Mouse (Mus musculus): Measurements from ENCODE around the gene 2510039O18Rik. TPM values are rescaled to one million over a fixed set of nuclear protein-coding genes. Genes with fewer than 3 reads are reported as not detected.
A peak's percentile ranks its signal among the peaks of the same experiment; 100 is the strongest.

2510039O18Rik gene
- polyA plus RNA-seq, 1 experiment from 2014 or later, result 16.5 TPM

DNA sequence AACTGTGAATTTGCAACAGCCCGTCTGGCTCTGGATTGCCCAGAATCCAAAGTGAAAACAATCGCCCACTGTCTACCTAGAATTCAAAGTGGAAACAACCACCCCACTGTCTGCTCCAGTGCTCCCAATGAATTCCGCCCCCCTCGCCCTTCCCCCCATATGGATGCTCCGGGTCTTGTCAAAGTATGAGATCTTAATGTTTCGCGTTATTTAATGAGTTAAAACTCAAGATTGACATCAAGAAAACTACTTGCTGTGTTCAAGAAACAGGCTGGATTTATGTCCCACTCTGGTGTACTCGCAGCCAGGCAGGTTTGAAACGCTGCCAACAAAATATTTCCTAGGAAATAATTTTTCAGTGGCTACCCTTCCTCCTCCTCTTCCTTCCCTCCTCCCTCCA lies 584 bp upstream of the 2510039O18Rik start:
- Histone ChIP-seq H3K9me3 (replicated peaks; ENCODE audit: control insufficient read depth, low read length) (no peaks in the 10 kb centered on the region), H3K4me2 (peak overlapping the region; percentile 100; the same call in 1 of the 2 replicates), H3K4me3 (ENCODE audit: low read depth, low read length) (no peak overlapping the region), H3K4me1 (ENCODE audit: control insufficient read depth, insufficient read depth, low read length) (peaks cover 15% of the 10 kb centered on the region), H3K9ac (ENCODE audit: low read depth, low read length) (no peak overlapping the region), H3K36me3 (ENCODE audit: control insufficient read depth, insufficient read depth, low read length) (peaks cover 7% of the 10 kb centered on the region), H3K27ac (ENCODE audit: low read depth, low read length) (no peak overlapping the region), H3K27me3 (ENCODE audit: control insufficient read depth, insufficient read depth, low read length) (no peaks in the 10 kb centered on the region)
- no peak for ATAC-seq (replicated peaks; ENCODE audit: insufficient number of reproducible peaks, low FRiP score, low TSS enrichment)
- WGBS (ENCODE audit: insufficient replicate concordance), result 66% methylated on average over 9 of the region's 9 CpGs

DNA sequence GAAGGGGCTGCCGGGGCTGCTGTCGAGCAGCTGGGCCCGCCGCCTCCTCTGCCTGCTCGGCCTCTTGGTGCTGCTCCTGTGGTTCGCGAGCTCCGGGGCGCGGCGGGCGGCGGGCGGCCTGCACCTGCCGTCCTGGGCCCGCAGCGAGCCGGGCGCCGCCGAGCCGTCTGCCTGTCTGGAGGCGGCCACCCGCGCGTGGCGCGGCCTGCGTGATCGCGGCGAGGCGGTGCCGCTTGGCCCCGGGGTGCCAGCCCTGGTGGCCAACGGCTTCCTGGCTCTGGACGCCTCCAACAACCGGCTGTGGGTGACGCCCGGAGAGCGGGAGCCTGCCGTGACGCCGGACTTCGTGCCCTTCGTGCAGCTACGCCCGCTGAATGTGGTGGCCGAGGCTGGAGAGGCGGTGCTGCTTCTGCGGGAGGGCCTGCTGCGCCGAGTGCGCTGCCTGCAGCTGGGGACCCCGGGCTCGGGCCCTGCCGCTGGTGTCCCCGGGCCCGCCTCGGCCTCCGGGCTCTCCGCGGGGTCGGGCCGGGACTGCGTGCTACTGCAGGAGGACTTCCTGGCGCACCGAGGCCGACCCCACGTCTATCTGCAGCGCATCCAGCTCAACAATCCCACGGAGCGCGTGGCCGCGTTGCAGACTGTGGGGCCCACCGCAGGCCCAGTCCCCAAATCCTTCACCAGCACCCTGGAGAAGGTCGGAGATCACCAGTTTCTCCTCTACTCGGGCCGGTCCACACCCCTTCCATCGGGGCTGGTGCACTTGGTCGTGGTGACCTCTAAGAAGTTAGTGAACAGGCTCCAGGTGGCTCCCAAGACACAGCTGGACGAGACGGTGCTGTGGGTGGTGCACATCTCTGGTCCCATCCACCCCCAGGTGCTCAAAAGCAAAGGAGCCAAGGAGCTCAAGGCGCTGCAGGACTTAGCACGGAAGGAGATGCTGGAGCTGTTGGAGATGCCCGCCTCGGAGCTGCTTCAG lies 638 bp downstream of the 2510039O18Rik start:
- WGBS (ENCODE audit: insufficient replicate concordance), result 6% methylated on average over 77 of the region's 88 CpGs
- Histone ChIP-seq H3K27me3 (ENCODE audit: control insufficient read depth, insufficient read depth, low read length) (no peaks in the 10 kb centered on the region), H3K9ac (ENCODE audit: low read depth, low read length) (peak overlapping the region; percentile 70), H3K4me2 (peak overlapping the region; percentile 100), H3K27ac (ENCODE audit: low read depth, low read length) (peak overlapping the region; percentile 47), H3K36me3 (ENCODE audit: control insufficient read depth, insufficient read depth, low read length) (peaks cover 18% of the 10 kb centered on the region), H3K4me3 (ENCODE audit: low read depth, low read length) (peak overlapping the region; percentile 96), H3K9me3 (replicated peaks; ENCODE audit: control insufficient read depth, low read length) (no peaks in the 10 kb centered on the region), H3K4me1 (ENCODE audit: control insufficient read depth, insufficient read depth, low read length) (peaks cover 11% of the 10 kb centered on the region)
- ATAC-seq (replicated peaks; ENCODE audit: insufficient number of reproducible peaks, low FRiP score, low TSS enrichment), result peak; percentile 43

DNA sequence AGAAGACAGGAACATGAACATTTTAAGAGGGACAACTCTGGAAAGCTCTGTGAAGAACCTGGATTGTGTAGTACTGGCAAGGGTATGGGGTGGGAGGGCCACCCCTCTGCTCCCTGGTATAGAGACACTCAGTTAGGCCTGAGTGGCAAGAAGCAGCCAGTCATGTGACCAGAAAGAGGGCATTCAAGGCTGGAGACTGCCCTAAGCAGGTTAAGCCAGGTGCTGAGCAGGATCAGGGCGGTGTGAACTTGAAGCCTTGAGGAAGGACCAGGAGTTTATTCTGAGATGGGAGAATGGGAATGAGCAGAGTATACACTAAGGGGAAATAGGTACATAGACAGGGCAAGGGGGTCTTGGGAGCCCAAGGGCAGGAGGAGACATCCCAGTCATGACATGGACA lies 2.3 kb downstream of the 2510039O18Rik start:
- peaks cover 18% of the 10 kb centered on the region for H3K36me3 ChIP-seq (ENCODE audit: control insufficient read depth, insufficient read depth, low read length)
- H3K9ac ChIP-seq (ENCODE audit: low read depth, low read length), result no peak overlapping the region
- H3K4me2 ChIP-seq, result no peak overlapping the region
- WGBS (ENCODE audit: insufficient replicate concordance), result 93% methylated on average over 1 of the region's 1 CpGs
- no peaks in the 10 kb centered on the region for H3K9me3 ChIP-seq (replicated peaks; ENCODE audit: control insufficient read depth, low read length)
- H3K27ac ChIP-seq (ENCODE audit: low read depth, low read length), result no peak overlapping the region
- H3K27me3 ChIP-seq (ENCODE audit: control insufficient read depth, insufficient read depth, low read length), result no peaks in the 10 kb centered on the region
- H3K4me1 ChIP-seq (ENCODE audit: control insufficient read depth, insufficient read depth, low read length), result peaks cover 11% of the 10 kb centered on the region
- no peak for ATAC-seq (replicated peaks; ENCODE audit: insufficient number of reproducible peaks, low FRiP score, low TSS enrichment)
- H3K4me3 ChIP-seq (ENCODE audit: low read depth, low read length), result no peak overlapping the region

DNA sequence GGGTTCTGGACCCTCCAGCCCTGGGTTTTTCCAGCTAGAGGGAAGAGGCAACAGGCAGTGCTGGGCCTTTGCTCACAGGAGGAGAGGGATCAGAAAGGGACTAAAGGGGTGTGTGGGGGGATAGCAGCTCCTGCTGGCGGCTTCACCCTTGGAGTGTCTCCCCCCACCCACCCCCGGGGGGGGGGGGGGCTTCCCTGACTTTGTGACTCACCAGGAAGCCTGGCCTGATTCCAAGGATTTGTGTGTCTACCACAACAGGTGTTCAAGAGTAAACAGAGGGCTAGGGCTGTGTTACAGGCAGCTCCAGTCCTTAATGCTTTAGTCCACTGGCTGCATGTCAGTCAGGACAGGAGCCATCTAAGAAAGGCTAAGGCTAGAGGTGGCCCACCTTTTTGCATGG lies 6.8 kb downstream of the 2510039O18Rik start:
- Histone ChIP-seq H3K27me3 (ENCODE audit: control insufficient read depth, insufficient read depth, low read length) (no peaks in the 10 kb centered on the region), H3K4me2 (no peak overlapping the region), H3K36me3 (ENCODE audit: control insufficient read depth, insufficient read depth, low read length) (peaks cover 18% of the 10 kb centered on the region), H3K4me1 (ENCODE audit: control insufficient read depth, insufficient read depth, low read length) (no peaks in the 10 kb centered on the region; the same call in 1 of the 2 replicates), H3K9ac (ENCODE audit: low read depth, low read length) (no peak overlapping the region), H3K4me3 (ENCODE audit: low read depth, low read length) (no peak overlapping the region), H3K27ac (ENCODE audit: low read depth, low read length) (no peak overlapping the region), H3K9me3 (replicated peaks; ENCODE audit: control insufficient read depth, low read length) (no peaks in the 10 kb centered on the region)
- 68% methylated on average over 2 of the region's 2 CpGs for WGBS (ENCODE audit: insufficient replicate concordance)
- ATAC-seq (replicated peaks; ENCODE audit: insufficient number of reproducible peaks, low FRiP score, low TSS enrichment), result no peak

DNA sequence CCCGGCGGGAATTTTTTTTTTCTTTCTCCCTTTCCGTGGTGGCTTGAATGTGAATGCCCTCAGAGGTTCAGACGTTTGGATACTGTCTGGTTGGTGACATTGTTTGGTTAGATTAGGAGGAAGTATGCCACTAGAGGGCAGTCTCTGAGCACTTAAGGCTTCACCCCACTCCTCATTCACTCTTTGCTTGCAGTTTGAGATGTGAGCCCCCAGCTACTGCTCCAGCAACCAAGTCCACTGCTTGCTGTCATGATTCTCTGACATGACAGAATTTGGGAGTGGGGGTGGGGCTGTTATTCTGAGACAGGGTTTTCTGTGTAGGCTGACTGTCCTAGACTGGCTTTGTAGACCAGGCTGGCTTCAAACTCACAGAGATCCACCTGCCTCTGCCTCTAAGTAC lies 12.9 kb downstream of the 2510039O18Rik start:
- H3K27me3 ChIP-seq (ENCODE audit: control insufficient read depth, insufficient read depth, low read length), result no peaks in the 10 kb centered on the region
- H3K4me3 ChIP-seq (ENCODE audit: low read depth, low read length), result no peak overlapping the region
- H3K9ac ChIP-seq (ENCODE audit: low read depth, low read length), result no peak overlapping the region
- H3K36me3 ChIP-seq (ENCODE audit: control insufficient read depth, insufficient read depth, low read length), result no peaks in the 10 kb centered on the region
- no peak overlapping the region for H3K27ac ChIP-seq (ENCODE audit: low read depth, low read length)
- WGBS (ENCODE audit: insufficient replicate concordance), result 2% methylated on average over 4 of the region's 4 CpGs
- no peaks in the 10 kb centered on the region for H3K9me3 ChIP-seq (replicated peaks; ENCODE audit: control insufficient read depth, low read length)
- no peak overlapping the region for H3K4me2 ChIP-seq
- H3K4me1 ChIP-seq (ENCODE audit: control insufficient read depth, insufficient read depth, low read length), result no peaks in the 10 kb centered on the region
- ATAC-seq (replicated peaks; ENCODE audit: insufficient number of reproducible peaks, low FRiP score, low TSS enrichment), result no peak

DNA sequence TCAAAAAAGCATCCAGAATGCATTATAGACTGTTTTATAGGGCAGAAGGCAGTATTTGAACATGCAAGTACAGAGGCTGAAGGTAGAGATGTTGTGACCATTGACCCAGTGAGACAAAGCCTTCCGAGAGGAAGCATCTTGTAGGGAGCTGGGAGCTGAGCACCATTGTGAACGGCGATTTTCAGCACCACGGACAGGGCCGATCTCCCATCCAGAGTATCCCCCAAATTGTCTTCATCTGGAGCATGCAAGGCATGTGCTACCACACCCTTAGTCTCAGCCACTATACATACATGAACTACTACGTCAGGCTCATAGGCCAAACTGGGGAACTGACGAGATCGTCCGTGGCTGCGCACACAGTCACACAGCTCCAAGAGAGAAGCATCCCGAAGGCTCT lies 16.4 kb downstream of the 2510039O18Rik start:
- Histone ChIP-seq H3K36me3 (ENCODE audit: control insufficient read depth, insufficient read depth, low read length) (no peaks in the 10 kb centered on the region), H3K9ac (ENCODE audit: low read depth, low read length) (no peak overlapping the region), H3K4me2 (no peak overlapping the region), H3K27ac (ENCODE audit: low read depth, low read length) (no peak overlapping the region), H3K4me3 (ENCODE audit: low read depth, low read length) (no peak overlapping the region), H3K27me3 (ENCODE audit: control insufficient read depth, insufficient read depth, low read length) (0 out of 2 replicates have a peak, but pooled peaks cover 3% of the 10 kb centered on the region), H3K4me1 (ENCODE audit: control insufficient read depth, insufficient read depth, low read length) (peaks cover 2% of the 10 kb centered on the region), H3K9me3 (replicated peaks; ENCODE audit: control insufficient read depth, low read length) (no peaks in the 10 kb centered on the region)
- WGBS (ENCODE audit: insufficient replicate concordance), result 39% methylated on average over 11 of the region's 11 CpGs
- ATAC-seq (replicated peaks; ENCODE audit: insufficient number of reproducible peaks, low FRiP score, low TSS enrichment), result no peak

DNA sequence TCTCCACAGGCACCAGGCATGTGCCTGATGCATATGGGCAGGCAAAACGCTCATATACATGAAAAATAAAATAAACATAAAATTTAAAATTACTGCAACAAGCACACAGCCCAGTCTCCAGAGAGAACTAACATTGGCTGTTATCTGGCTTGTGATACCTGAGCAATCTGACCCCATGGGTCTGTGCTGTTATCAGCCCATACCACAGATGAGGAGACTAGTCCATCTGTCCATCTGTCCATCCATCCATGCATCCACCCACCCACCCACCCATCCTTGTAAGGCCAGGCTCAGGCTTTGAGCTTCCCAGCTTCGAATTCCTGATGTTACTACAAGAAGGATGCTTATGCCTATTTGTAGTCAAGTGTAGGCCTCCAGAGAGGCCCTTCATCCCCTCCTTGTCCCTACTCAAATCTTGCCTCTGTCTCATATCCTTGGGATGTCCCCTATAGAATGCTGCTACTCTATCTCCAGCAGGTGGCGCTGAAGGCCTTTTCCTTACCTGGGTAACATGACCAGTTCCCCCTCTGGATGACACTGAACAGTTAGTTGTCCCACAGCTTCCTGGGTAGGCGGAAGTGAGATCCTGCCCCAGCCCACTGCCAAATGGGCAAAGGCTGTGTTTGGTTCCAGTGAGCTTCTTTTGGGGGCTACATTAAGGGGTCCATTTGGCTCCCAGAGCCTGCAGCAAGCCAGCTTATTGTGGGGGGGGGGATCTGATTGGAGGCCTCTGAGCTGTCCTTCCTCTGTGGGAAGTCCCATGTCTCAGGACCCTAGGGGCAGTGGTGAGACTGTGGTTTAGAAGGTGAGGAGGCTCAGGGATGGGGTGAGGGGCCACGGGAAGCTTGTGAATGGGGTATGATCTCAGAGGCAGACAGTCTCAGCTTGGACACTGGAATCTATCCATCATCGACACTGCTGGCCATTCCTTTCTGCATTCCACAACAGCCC lies 19.5 kb downstream of the 2510039O18Rik start:
- Histone ChIP-seq H3K27me3 (ENCODE audit: control insufficient read depth, insufficient read depth, low read length) (0 out of 2 replicates have a peak, but pooled peaks cover 6% of the 10 kb centered on the region), H3K36me3 (ENCODE audit: control insufficient read depth, insufficient read depth, low read length) (no peaks in the 10 kb centered on the region), H3K27ac (ENCODE audit: low read depth, low read length) (no peak overlapping the region), H3K4me1 (ENCODE audit: control insufficient read depth, insufficient read depth, low read length) (peaks cover 7% of the 10 kb centered on the region), H3K4me3 (ENCODE audit: low read depth, low read length) (no peak overlapping the region), H3K9ac (ENCODE audit: low read depth, low read length) (no peak overlapping the region), H3K4me2 (no peak overlapping the region), H3K9me3 (replicated peaks; ENCODE audit: control insufficient read depth, low read length) (no peaks in the 10 kb centered on the region)
- 26% methylated on average over 6 of the region's 6 CpGs for WGBS (ENCODE audit: insufficient replicate concordance)
- peak; percentile 53 for ATAC-seq (replicated peaks; ENCODE audit: insufficient number of reproducible peaks, low FRiP score, low TSS enrichment)

DNA sequence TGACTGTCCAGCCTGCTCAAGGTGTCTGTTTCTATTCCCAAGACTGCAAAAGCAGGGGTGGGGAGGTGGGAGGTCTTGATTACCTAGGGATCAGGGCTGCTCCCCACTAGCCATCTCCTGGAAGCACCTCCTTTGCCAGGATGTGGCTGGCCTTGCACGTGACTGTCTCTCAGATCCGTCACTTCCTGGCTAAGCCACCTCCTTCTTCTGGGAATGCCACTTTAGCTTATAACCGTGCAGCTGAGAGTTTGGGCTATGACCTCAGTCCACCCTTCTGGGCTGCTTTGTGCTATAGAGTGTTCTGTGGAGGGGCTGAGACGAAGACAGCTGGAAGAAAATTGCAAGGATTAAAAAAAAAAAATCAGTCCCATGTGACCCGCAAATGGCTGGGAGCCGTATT lies 22.1 kb downstream of the 2510039O18Rik start:
- Histone ChIP-seq H3K4me1 (ENCODE audit: control insufficient read depth, insufficient read depth, low read length) (peaks cover 10% of the 10 kb centered on the region), H3K27me3 (ENCODE audit: control insufficient read depth, insufficient read depth, low read length) (0 out of 2 replicates have a peak, but pooled peaks cover 14% of the 10 kb centered on the region), H3K9me3 (replicated peaks; ENCODE audit: control insufficient read depth, low read length) (no peaks in the 10 kb centered on the region), H3K4me2 (no peak overlapping the region; the same call in none of the 2 replicates), H3K27ac (ENCODE audit: low read depth, low read length) (peak overlapping the region; percentile 84), H3K9ac (ENCODE audit: low read depth, low read length) (no peak overlapping the region; the same call in 1 of the 2 replicates), H3K36me3 (ENCODE audit: control insufficient read depth, insufficient read depth, low read length) (no peaks in the 10 kb centered on the region), H3K4me3 (ENCODE audit: low read depth, low read length) (no peak overlapping the region)
- 52% methylated on average over 6 of the region's 6 CpGs for WGBS (ENCODE audit: insufficient replicate concordance)
- no peak for ATAC-seq (replicated peaks; ENCODE audit: insufficient number of reproducible peaks, low FRiP score, low TSS enrichment)

All from heart, embryonic 11.5 days (tissue).